Comparison of ENCODE assay signal across 16 mouse cellular contexts in genomic region chr7:117049249-117049648, GRCm38 (mm10).
"Had no signal": no experiment of that assay in that cellular context is flagged by ENCODE, and none has a peak within 500 bp of the region (broad histone marks: within the 10 kb centered on the region; RNA-seq: fewer than 3 reads in every experiment).

No protein-coding gene starts in this region.

- H3K27ac ChIP-seq: lung, embryonic 15.5 days; midbrain, embryonic 10.5 days; midbrain, embryonic 12.5 days; neural tube, embryonic 13.5 days; neural tube, embryonic 15.5 days; stomach, embryonic 15.5 days; stomach, postnatal 0 days had no signal

- H3K9me3 ChIP-seq: lung, embryonic 15.5 days; midbrain, embryonic 10.5 days; midbrain, embryonic 12.5 days; neural tube, embryonic 13.5 days; neural tube, embryonic 15.5 days; stomach, embryonic 15.5 days had no signal

- H3K9ac ChIP-seq: liver, postnatal 0 days; lung, embryonic 15.5 days; midbrain, embryonic 12.5 days; neural tube, embryonic 13.5 days; neural tube, embryonic 15.5 days; stomach, embryonic 15.5 days had no signal

- H3K36me3 ChIP-seq: lung, embryonic 15.5 days; midbrain, embryonic 10.5 days; midbrain, embryonic 12.5 days; neural tube, embryonic 13.5 days; neural tube, embryonic 15.5 days; stomach, embryonic 15.5 days had no signal

- DNase-seq: liver, postnatal 0 days; lung, adult 2 months; lung, postnatal 4 days; midbrain, embryonic 14.5 days; right cerebral cortex, postnatal 14 days; thymus, adult 2 months; thymus, postnatal 25 days; thymus, postnatal 4 days had no signal

- H3K27me3 ChIP-seq: lung, embryonic 15.5 days; midbrain, embryonic 12.5 days; neural tube, embryonic 13.5 days; neural tube, embryonic 15.5 days; stomach, embryonic 15.5 days had no signal

- H3K4me3 ChIP-seq: lung, embryonic 15.5 days; midbrain, embryonic 10.5 days; midbrain, embryonic 12.5 days; myocyte; neural tube, embryonic 13.5 days; neural tube, embryonic 15.5 days; stomach, embryonic 15.5 days had no signal

- H3K4me1 ChIP-seq: lung, embryonic 15.5 days; midbrain, embryonic 12.5 days; neural tube, embryonic 13.5 days; stomach, embryonic 15.5 days had no signal
